Mouse (Mus musculus): ENCODE measurements around the gene Grm5. TPM values are rescaled to one million over a fixed set of nuclear protein-coding genes. Genes with fewer than 3 reads are reported as not detected.

Gene Grm5
- polyA plus RNA-seq, 1 experiment from 2014 or later: 25.1 TPM

- Histone ChIP-seq H3K27ac (no peak overlapping the region), H3K36me3 (no peaks in the 10 kb centered on the region), H3K4me2 (no peak overlapping the region), H3K9ac (no peak overlapping the region), H3K4me3 (no peak overlapping the region), H3K9me3 (no peaks in the 10 kb centered on the region), H3K27me3 (no peaks in the 10 kb centered on the region), H3K4me1 (replicated peaks) (no peaks in the 10 kb centered on the region)
- no peak for ATAC-seq (ENCODE audit: low FRiP score)
- 25% methylated on average over 5 of the region's 5 CpGs for WGBS
These were observed 354.3 kb downstream of the Grm5 start for GRCm38 (mm10) chr7:87938265-87938664.

GRCm38 (mm10) chr7:87950205-87950604 lies 366.2 kb downstream of the Grm5 start:
- Histone ChIP-seq H3K36me3 (no peaks in the 10 kb centered on the region), H3K4me2 (no peak overlapping the region), H3K4me3 (no peak overlapping the region), H3K9ac (no peak overlapping the region), H3K27ac (no peak overlapping the region), H3K27me3 (no peaks in the 10 kb centered on the region), H3K4me1 (replicated peaks) (no peaks in the 10 kb centered on the region), H3K9me3 (no peaks in the 10 kb centered on the region)
- WGBS: 100% methylated on average over 1 of the region's 1 CpGs
- ATAC-seq (ENCODE audit: low FRiP score): no peak

- no peaks in the 10 kb centered on the region for H3K9me3 ChIP-seq
- ATAC-seq (ENCODE audit: low FRiP score): no peak
- no peak overlapping the region for H3K9ac ChIP-seq
- 35% methylated on average over 1 of the region's 1 CpGs for WGBS
- H3K36me3 ChIP-seq: no peaks in the 10 kb centered on the region
- H3K4me3 ChIP-seq: no peak overlapping the region
- no peaks in the 10 kb centered on the region for H3K27me3 ChIP-seq
- no peak overlapping the region for H3K27ac ChIP-seq
- no peak overlapping the region for H3K4me2 ChIP-seq
- H3K4me1 ChIP-seq (replicated peaks): no peaks in the 10 kb centered on the region
These were observed 389.2 kb downstream of the Grm5 start for GRCm38 (mm10) chr7:87973216-87973615.

GRCm38 (mm10) chr7:87975041-87975440 lies 391.1 kb downstream of the Grm5 start:
- no peaks in the 10 kb centered on the region for H3K27me3 ChIP-seq
- no peak overlapping the region for H3K4me3 ChIP-seq
- H3K27ac ChIP-seq: no peak overlapping the region
- ATAC-seq (ENCODE audit: low FRiP score): no peak
- 69% methylated on average over 8 of the region's 8 CpGs for WGBS
- H3K9me3 ChIP-seq: no peaks in the 10 kb centered on the region
- H3K36me3 ChIP-seq: no peaks in the 10 kb centered on the region
- H3K4me1 ChIP-seq (replicated peaks): no peaks in the 10 kb centered on the region
- H3K4me2 ChIP-seq: no peak overlapping the region
- no peak overlapping the region for H3K9ac ChIP-seq

- H3K27ac ChIP-seq: no peak overlapping the region
- ATAC-seq (ENCODE audit: low FRiP score): no peak
These were observed 399.5 kb downstream of the Grm5 start for GRCm38 (mm10) chr7:87983494-87983893.

GRCm38 (mm10) chr7:88014451-88014850 lies 430.5 kb downstream of the Grm5 start:
- H3K9me3 ChIP-seq: no peaks in the 10 kb centered on the region

More at GRCm38 (mm10) chr7:87983494-87983893, 399.5 kb downstream of the Grm5 start:
- no peaks in the 10 kb centered on the region for H3K27me3 ChIP-seq
- H3K4me3 ChIP-seq: no peak overlapping the region
- H3K4me1 ChIP-seq (replicated peaks): no peaks in the 10 kb centered on the region
- no peaks in the 10 kb centered on the region for H3K9me3 ChIP-seq
- H3K36me3 ChIP-seq: no peaks in the 10 kb centered on the region
- H3K9ac ChIP-seq: no peak overlapping the region
- no peak overlapping the region for H3K4me2 ChIP-seq
- 69% methylated on average over 2 of the region's 2 CpGs for WGBS

GRCm38 (mm10) chr7:88027411-88028132 lies 443.6 kb downstream of the Grm5 start:
- no peak for ATAC-seq (ENCODE audit: low FRiP score)
- H3K4me1 ChIP-seq (replicated peaks): no peaks in the 10 kb centered on the region
- H3K9me3 ChIP-seq: no peaks in the 10 kb centered on the region
- H3K27ac ChIP-seq: no peak overlapping the region
- H3K9ac ChIP-seq: no peak overlapping the region
- H3K36me3 ChIP-seq: no peaks in the 10 kb centered on the region
- 81% methylated on average over 3 of the region's 3 CpGs for WGBS
- H3K4me2 ChIP-seq: no peak overlapping the region
- H3K4me3 ChIP-seq: no peak overlapping the region
- H3K27me3 ChIP-seq: no peaks in the 10 kb centered on the region

More at GRCm38 (mm10) chr7:88014451-88014850, 430.5 kb downstream of the Grm5 start:
- no peak overlapping the region for H3K4me2 ChIP-seq
- no peaks in the 10 kb centered on the region for H3K36me3 ChIP-seq
- 80% methylated on average over 3 of the region's 3 CpGs for WGBS
- no peak overlapping the region for H3K27ac ChIP-seq
- no peak overlapping the region for H3K9ac ChIP-seq
- no peak overlapping the region for H3K4me3 ChIP-seq
- no peaks in the 10 kb centered on the region for H3K4me1 ChIP-seq (replicated peaks)
- no peak for ATAC-seq (ENCODE audit: low FRiP score)
- H3K27me3 ChIP-seq: no peaks in the 10 kb centered on the region

- Histone ChIP-seq H3K4me3 (no peak overlapping the region), H3K27ac (no peak overlapping the region), H3K9ac (no peak overlapping the region), H3K36me3 (no peaks in the 10 kb centered on the region), H3K9me3 (no peaks in the 10 kb centered on the region), H3K4me2 (no peak overlapping the region), H3K27me3 (no peaks in the 10 kb centered on the region), H3K4me1 (replicated peaks) (no peaks in the 10 kb centered on the region)
- ATAC-seq (ENCODE audit: low FRiP score): no peak
These were observed 463.4 kb downstream of the Grm5 start for GRCm38 (mm10) chr7:88047366-88047765.

- Histone ChIP-seq H3K4me3 (no peak overlapping the region), H3K4me2 (no peak overlapping the region), H3K36me3 (no peaks in the 10 kb centered on the region), H3K4me1 (replicated peaks) (no peaks in the 10 kb centered on the region), H3K27me3 (no peaks in the 10 kb centered on the region), H3K9ac (no peak overlapping the region), H3K27ac (no peak overlapping the region), H3K9me3 (no peaks in the 10 kb centered on the region)
- WGBS: 75% methylated on average over 1 of the region's 1 CpGs
- ATAC-seq (ENCODE audit: low FRiP score): no peak
These were observed 470.4 kb downstream of the Grm5 start for GRCm38 (mm10) chr7:88054224-88054938.

GRCm38 (mm10) chr7:88056438-88056837 lies 472.5 kb downstream of the Grm5 start:
- H3K27me3 ChIP-seq: no peaks in the 10 kb centered on the region
- no peaks in the 10 kb centered on the region for H3K9me3 ChIP-seq
- no peaks in the 10 kb centered on the region for H3K4me1 ChIP-seq (replicated peaks)
- H3K27ac ChIP-seq: no peak overlapping the region
- no peaks in the 10 kb centered on the region for H3K36me3 ChIP-seq
- no peak overlapping the region for H3K4me3 ChIP-seq
- H3K9ac ChIP-seq: no peak overlapping the region
- 36% methylated on average over 2 of the region's 2 CpGs for WGBS
- H3K4me2 ChIP-seq: no peak overlapping the region
- ATAC-seq (ENCODE audit: low FRiP score): no peak

- ATAC-seq (ENCODE audit: low FRiP score): no peak
- Histone ChIP-seq H3K27ac (no peak overlapping the region), H3K4me3 (no peak overlapping the region), H3K36me3 (no peaks in the 10 kb centered on the region), H3K4me2 (no peak overlapping the region), H3K4me1 (replicated peaks) (no peaks in the 10 kb centered on the region; the same call in 1 of the 2 replicates), H3K9ac (no peak overlapping the region), H3K27me3 (no peaks in the 10 kb centered on the region), H3K9me3 (peaks cover 9% of the 10 kb centered on the region; the same call in 1 of the 2 replicates)
These were observed 507.1 kb downstream of the Grm5 start for GRCm38 (mm10) chr7:88091115-88091514.

- no peaks in the 10 kb centered on the region for H3K9me3 ChIP-seq
These were observed 512.7 kb downstream of the Grm5 start for GRCm38 (mm10) chr7:88096536-88097107.

More at GRCm38 (mm10) chr7:88096536-88097107, 512.7 kb downstream of the Grm5 start:
- no peaks in the 10 kb centered on the region for H3K27me3 ChIP-seq
- no peaks in the 10 kb centered on the region for H3K36me3 ChIP-seq
- no peak overlapping the region for H3K9ac ChIP-seq
- ATAC-seq (ENCODE audit: low FRiP score): no peak
- H3K4me1 ChIP-seq (replicated peaks): no peaks in the 10 kb centered on the region
- H3K4me3 ChIP-seq: no peak overlapping the region
- no peak overlapping the region for H3K4me2 ChIP-seq
- 53% methylated on average over 1 of the region's 1 CpGs for WGBS
- no peak overlapping the region for H3K27ac ChIP-seq

Measured in hindbrain, embryonic 13.5 days (tissue).